Mouse (Mus musculus): ENCODE measurements around the gene Olfr519.

The Olfr519 gene

DNA sequence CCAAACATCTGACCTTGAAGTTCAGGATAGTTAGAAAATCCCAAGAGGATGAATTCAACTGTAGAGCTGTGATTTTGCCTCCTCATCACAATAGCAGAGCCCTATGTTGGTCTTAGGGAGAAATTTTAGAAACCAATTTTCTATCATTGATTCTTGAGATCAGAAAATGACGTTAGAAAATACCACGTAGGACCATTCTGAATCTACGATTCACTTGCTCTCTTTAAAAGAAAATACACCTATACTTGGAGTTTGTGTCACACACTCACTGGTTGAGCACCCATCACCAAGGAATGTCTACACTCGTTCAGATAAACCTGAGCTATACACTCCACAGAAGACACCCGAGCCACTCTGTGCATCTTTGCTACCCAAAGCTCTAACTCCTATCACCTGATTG lies at the start of gene Olfr519:
TSS of gene Olfr519 (minus strand) at position 101 of the 400 bp plus-strand sequence.
- DNase-seq (ENCODE audit: low read depth), result no peak

DNA sequence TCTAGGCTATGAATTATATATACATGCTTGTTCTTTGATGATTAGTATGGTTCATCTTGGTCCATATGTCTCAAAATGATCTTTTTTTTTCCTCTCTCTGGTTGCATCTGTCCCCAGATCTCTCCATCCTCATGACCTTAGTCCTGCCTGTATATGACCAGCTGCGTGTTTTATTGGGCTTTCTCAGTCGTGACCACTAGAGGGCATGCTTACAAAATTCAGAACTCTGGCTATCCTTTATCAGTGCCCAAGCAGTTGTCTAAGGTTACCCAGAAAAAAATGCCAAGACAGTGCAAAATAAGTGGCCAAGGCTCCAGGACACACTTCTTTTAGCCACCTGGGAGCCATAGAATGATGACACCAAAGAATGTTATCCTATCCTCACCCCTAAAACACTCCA lies 49.8 kb upstream of the Olfr519 start:
- peak; percentile 71 for DNase-seq (ENCODE audit: low read depth)

DNA sequence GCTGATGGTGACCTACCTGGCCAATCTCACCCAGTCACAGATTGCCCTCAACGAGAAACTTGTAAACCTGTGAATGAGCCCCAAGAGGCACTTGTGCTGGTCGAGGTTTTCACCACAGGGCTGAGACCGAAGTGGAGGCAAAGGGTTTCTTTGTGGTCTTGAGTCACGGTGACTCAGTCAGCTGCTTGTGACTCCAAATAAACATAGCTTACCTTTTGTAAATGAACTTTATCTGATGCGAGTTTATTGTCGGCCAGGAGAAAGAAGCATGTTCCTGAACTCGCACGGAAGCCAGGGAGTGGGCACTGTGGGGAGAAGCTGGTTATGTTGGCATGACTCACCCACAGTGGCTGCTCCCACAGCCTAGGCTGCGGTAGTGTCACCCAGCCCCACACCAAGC lies 47.2 kb upstream of the Olfr519 start:
- peak; percentile 20 for DNase-seq (ENCODE audit: low read depth)

DNA sequence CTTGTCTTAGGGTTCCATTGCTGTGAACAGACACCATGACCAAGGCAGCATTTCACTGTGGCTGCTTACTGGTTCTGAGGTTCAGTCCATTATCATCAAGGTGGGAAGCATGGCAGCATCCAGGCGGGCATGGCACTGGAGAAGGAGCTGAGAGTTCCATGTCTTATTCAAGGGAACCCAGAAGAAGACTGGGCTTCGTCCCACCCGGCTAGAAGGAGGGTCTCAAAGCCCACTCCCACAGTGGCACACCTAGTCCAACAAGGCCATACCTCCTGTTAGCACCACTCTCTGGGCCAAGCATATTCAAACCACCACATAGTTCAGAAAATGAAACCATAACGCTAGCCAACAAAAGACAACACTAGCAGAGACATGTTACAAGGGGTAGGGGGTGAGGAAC lies 42.4 kb upstream of the Olfr519 start:
- DNase-seq (ENCODE audit: low read depth), result no peak

DNA sequence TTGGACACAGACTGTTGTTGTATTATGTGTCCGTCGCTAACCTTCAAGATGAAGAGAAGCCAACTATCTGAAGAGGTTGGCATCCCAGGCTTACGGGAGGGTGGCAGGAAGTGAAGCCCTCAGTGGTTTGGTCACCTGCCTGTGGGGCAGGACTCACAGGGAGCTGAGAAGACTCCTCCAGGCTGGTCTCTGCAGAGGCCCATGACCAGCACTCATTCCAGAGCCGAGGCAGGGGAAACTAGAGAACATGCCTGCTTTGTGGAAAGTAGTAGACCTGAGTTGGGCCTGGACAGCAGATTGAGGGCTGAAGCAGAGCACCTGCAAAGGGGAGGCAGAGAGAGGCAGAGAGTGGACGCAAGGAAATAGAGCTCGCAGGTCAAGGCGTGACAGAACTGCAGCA lies 41.2 kb upstream of the Olfr519 start:
- no peak for DNase-seq (ENCODE audit: low read depth)

DNA sequence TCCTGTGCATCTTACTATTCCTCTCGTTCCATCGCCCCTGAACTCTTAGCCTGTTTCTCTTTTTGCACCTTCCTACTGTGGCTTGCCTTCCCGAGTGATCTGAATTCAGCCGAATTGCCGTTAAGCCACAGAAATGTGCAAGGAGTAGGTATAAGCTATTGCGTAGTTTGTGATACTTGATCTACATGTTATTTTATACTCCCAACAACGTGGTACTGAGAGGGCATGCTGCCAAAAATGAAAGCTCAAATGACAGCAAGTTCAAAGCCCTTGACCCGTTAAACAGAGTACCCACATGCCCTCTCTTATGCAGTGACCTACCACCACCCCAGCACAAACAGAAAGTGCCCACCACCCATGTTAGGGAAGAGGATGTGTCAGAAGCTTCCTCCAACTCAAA lies 40.6 kb upstream of the Olfr519 start:
- peak; percentile 30 for DNase-seq (ENCODE audit: low read depth)

DNA sequence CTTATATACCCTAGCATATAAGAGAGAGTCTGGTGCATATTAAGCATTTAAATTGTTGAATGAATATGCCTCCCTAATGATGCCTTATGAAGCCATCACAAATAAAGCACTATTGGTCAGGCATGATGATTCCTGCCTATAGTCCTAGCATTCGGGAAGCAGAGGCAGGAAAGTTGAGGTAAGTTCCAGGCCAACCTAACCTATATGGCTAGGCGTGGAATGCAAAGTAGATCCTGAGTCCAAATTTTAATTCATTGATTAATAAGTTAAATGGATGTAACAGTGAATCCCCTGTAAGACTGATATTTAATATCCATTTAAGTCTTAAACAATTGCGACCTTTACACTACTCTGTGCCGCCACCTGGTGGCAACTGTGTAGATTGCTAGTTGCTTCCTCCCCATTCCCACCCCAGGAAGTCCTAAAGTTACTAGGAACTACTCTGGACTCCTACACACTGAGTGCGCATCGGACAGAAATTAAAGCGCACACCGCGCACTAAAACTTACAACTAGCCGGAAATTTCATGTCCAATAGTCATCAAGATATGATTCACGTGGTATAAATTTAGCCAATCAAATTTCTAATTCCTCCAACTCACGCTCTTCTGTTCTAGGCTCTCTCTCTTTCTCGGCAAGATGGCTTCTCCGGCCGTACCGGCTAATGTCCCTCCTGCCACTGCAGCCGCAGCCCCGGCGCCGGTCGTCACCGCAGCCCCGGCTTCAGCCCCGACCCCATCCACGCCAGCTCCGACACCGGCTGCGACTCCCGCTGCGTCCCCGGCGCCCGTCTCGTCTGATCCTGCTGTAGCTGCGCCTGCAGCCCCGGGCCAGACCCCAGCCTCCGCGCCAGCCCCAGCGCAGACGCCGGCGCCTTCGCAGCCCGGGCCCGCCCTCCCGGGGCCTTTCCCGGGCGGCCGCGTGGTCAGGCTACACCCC lies 39.8 kb upstream of the Olfr519 start, which contains the start of gene Eif3f:
TSS of gene Eif3f (plus strand) at position 624 of the 938 bp plus-strand sequence.
- peak; percentile 96 for DNase-seq (ENCODE audit: low read depth)

DNA sequence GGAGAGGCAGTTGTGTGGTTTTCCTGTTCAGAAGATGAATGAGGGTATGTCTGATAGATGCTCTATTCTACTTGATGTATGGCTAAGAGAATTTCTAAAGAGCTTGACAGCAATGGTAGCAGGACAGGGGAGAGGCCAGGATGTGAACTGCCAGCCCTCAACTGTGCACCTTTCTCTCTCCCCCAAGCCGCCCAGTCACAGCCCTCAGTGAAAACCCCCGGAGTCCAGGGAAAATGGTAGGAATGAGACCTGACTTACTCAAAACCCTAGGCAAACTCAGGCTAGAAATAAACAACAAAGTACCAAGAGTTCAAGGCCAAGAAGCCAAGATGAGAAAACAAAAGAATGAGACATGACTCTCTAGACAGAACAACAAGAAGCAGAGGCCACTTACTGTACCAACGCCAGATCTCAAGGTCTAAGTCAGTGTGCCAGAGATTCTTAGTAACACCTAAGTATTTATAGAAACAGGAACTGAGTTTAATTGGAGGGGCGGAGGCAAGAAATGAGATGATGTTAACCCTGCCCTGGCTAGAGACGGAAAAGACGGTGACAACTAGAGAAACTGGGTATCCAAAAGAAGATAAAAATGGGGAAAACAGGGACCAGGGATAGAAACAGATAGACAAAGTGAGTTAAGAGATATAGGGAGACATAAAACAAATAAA lies 35.6 kb upstream of the Olfr519 start, which contains the start of gene Nlrp10:
TSS of gene Nlrp10 (minus strand) at position 453 of the 668 bp plus-strand sequence.
- no peak for DNase-seq (ENCODE audit: low read depth)

DNA sequence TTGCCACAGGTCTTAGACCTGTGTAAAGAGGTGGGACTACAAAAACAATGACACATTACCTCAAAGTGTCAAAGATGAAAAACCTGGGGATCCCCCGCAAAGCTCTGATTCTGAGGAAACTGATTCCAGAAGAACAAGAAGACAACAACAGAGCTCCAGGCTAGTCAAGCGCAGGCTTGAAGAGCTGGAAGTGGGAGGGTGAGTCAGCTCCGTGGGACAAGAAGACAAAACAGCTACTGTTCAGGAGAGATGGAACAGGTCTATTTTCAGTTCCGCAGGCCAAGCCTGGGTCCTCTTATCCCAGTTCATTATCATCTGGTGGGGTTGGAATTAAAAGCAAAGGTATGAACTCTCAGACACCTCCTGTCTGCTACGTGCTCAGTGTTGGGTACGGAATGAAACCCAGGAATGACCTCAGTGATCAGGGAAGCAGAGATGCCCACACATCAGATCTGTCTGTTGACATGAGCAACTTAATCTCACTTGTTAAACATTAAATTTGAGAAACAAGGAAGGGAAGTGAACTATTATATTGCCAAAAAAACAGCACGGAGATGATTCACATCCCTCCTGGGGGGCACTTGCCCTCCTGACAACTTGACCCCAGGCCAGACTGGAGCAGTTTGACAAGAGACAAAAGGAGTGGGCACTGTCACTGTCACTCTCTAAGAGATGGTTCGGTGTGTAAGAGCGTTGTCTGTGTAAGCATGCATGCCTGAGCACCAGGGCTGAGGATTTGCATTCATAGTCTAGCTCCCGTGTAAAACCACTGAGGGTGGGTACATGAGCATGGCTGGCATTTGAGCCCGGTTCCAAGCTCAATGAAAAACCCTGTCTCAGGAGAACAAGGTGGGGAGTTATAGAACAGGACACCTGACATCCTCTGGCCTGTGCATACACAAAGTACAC lies 34.3 kb upstream of the Olfr519 start:
- DNase-seq (ENCODE audit: low read depth), result no peak

DNA sequence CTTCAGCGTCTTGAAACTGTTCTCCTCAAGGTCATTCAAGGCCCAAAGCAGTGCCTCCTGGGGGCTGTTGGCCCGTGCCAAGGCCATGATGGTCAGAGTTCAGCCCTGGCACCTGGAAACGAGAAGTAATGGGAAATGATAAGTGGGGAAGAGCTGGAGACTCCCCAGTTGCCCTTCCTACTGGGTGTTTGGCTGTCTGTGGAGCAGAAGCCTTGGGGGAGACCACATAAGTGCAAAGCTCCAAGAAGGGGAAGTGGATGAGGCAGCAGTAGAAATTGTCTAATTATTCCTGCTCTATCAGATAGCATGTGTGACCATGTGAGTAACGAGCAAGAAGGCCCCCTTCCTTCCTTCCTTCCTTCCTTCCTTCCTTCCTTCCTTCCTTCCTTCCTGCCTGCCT lies 32.8 kb upstream of the Olfr519 start:
- no peak for DNase-seq (ENCODE audit: low read depth)

DNA sequence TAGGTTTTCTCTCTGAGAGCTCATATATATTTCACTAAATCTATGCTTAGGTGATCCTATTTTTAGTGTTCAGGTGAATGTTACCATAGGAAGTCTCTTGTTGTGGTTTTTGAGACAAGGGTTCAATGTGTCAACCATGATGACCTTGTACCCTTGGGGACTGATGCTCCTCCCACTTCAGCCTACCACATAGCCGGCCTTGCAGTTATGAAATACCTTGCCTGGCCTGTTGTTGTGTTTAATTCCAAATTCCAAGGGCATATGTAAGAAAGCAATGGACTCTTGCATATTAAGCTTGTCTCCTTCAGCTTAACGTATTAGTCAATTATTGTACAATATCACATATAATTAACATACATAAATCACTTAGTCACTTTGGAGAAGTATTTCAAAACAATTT lies 9.7 kb upstream of the Olfr519 start:
- DNase-seq (ENCODE audit: low read depth), result no peak

DNA sequence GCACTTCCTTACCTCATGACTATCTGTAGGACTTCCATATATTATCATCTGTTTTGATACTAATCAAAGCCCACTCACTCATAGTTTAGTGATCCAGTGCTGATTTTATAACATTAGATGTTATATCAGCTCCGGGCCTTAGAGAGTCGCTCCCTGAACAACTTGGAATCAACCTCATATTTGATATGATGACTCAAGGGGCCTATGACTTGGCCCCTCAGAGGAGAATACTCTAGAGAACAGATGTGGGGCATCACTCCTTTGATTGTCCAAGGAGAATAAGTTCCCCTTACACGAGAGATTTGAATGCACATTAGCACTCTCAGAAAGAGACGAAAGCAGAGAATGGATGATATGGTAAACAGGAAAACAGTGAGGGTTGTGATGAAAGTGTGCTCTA lies 9.3 kb downstream of the Olfr519 start, which contains the start of gene Olfr518:
TSS of gene Olfr518 (minus strand) at position 101 of the 400 bp plus-strand sequence.
- DNase-seq (ENCODE audit: low read depth), result no peak

DNA sequence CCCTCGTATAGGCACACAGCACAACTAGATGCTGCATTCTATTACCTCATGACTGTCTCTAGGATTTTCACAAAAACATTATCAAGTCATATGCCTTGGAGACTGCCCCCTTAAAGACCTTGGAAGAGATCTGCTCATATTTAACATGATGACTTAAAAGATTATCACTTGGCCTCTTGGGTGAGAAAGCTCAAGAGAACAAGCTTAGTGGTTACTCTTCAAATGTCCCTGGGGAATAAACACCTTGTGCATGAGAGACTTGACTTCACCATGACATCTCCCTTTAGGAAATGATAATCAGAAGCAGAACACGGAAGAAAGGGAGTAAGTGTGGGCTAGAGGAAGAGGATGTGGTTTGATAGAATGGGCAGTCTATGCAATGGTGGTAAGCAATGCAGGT lies 21.9 kb downstream of the Olfr519 start, which contains the start of gene Olfr517:
TSS of gene Olfr517 (minus strand) at position 101 of the 400 bp plus-strand sequence.
- DNase-seq (ENCODE audit: low read depth), result no peak

DNA sequence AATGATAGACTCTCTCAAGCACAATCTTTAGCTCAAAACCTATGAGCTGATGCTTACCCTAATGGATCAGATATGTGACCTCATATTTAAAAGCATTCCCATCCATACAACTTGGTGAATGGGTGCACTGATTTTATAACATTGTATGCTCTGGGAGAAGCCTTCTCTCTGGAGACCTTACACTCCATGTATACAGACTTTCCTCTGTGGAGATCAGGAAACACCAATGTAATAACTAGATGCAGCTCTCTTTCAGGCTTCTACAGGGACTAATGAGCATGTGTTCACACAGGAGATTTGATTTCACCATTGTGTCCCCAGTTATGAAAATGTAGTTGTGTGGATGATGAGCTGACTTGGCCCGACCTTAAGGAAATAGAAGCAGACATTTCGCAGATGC lies 43.8 kb downstream of the Olfr519 start, which contains the start of gene Olfr516:
TSS of gene Olfr516 (minus strand) at position 101 of the 400 bp plus-strand sequence.
- DNase-seq (ENCODE audit: low read depth), result no peak

All from NIH3T3 (cell line).